Mouse (Mus musculus): ENCODE data around the gene Treml1.

The Treml1 gene

GRCm38 (mm10) chr17:48362346-48362745 is 2.6 kb downstream of the Treml1 start:
- no peak for DNase-seq

- no peak for DNase-seq
These were observed 3.2 kb downstream of the Treml1 start for GRCm38 (mm10) chr17:48362966-48363365.

- DNase-seq, result no peak
These were observed 3.8 kb downstream of the Treml1 start for GRCm38 (mm10) chr17:48363421-48363965.

- no peak for DNase-seq
These were observed 5.9 kb downstream of the Treml1 start for GRCm38 (mm10) chr17:48365511-48366155.

GRCm38 (mm10) chr17:48366806-48367205 is 7.1 kb downstream of the Treml1 start:
- DNase-seq, result no peak

GRCm38 (mm10) chr17:48371621-48372020 is 11.9 kb downstream of the Treml1 start:
- no peak for DNase-seq

GRCm38 (mm10) chr17:48372987-48373386 is 13.3 kb downstream of the Treml1 start:
- DNase-seq, result peak; percentile 6

- no peak for DNase-seq
These were observed 16.4 kb downstream of the Treml1 start for GRCm38 (mm10) chr17:48376102-48376501.

- no peak for DNase-seq
These were observed 19.3 kb downstream of the Treml1 start for GRCm38 (mm10) chr17:48379050-48379449.

GRCm38 (mm10) chr17:48385786-48386461 is 26.2 kb downstream of the Treml1 start:
- no peak for DNase-seq

- DNase-seq, result no peak
These were observed 28.9 kb downstream of the Treml1 start for GRCm38 (mm10) chr17:48388666-48389065.

GRCm38 (mm10) chr17:48389442-48389841 is 29.7 kb downstream of the Treml1 start:
- no peak for DNase-seq

- DNase-seq, result no peak
These were observed 31.7 kb downstream of the Treml1 start for GRCm38 (mm10) chr17:48391446-48391845.

GRCm38 (mm10) chr17:48392616-48393015 is 32.9 kb downstream of the Treml1 start:
- DNase-seq, result no peak

- no peak for DNase-seq
These were observed 42.0 kb downstream of the Treml1 start for GRCm38 (mm10) chr17:48401710-48402109.

GRCm38 (mm10) chr17:48402751-48403150 is 43.0 kb downstream of the Treml1 start:
- no peak for DNase-seq

GRCm38 (mm10) chr17:48403848-48404247 is 44.1 kb downstream of the Treml1 start:
- DNase-seq, result no peak

- DNase-seq, result no peak
These were observed 45.0 kb downstream of the Treml1 start for GRCm38 (mm10) chr17:48404706-48405105.

- DNase-seq, result no peak
These were observed 47.4 kb downstream of the Treml1 start for GRCm38 (mm10) chr17:48407154-48407553.

GRCm38 (mm10) chr17:48407910-48408525 is 48.3 kb downstream of the Treml1 start:
- no peak for DNase-seq

GRCm38 (mm10) chr17:48408526-48409291 is 49.0 kb downstream of the Treml1 start:
- peak; percentile 83 for DNase-seq

- DNase-seq, result peak; percentile 100
These were observed 49.9 kb downstream of the Treml1 start, which contains the start of the genes Nfya and Oard1 for GRCm38 (mm10) chr17:48409380-48410298. Nfya (minus strand) TSS chr17:48409906. Oard1 (plus strand) TSS chr17:48410014.
